Mouse (Mus musculus) lung, adult 2 months (tissue): ENCODE data around the gene Heatr1.

Experiments used
- CTCF ChIP-seq: fragments of 200-500 bp; IDR thresholded peaks from 2 replicates; pipeline ENCODE4 v1.5.1; 2011; ENCODE audit warnings: mild to moderate bottlenecking, low read length, control low read depth; ENCODE audit not compliant: insufficient read depth
- POLR2A ChIP-seq: fragments of 200-500 bp; IDR thresholded peaks from 2 replicates; pipeline ENCODE4 v1.6.1; 2011; ENCODE audit warnings: low read depth, mild to moderate bottlenecking, control low read depth, low read length, borderline replicate concordance; ENCODE audit errors: extremely low read depth

DNA sequence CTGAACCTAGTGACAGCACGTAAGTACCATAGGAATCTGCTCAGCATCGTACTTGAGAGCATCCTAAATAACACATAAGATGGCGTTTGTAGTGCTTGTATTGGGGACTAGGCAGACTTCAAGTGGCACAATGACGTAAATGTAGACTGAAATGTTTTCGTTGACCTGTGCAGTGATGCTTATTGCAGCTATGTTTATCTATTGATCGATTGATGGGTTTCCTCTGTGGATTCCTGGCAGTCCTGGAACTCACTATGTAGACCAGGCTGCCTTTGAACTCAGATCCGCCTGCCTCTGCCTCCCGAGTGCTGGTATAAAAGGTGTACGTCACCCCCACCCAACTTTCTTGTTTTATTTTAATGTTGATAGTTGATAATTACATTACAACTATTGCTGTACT lies 25.8 kb downstream of the Heatr1 start:
- TF ChIP-seq CTCF (no peak), POLR2A (no peak)
